Mouse (Mus musculus): ENCODE data around the gene Rasgef1a. TPM values are rescaled to one million over a fixed set of nuclear protein-coding genes. Genes with fewer than 3 reads are reported as not detected.

The Rasgef1a gene
- under 1 TPM; 0.31 to 0.45 TPM for total RNA-seq (2021)
- long read RNA-seq, experiment 1, result 0 reads
- long read RNA-seq, experiment 2, partial matches to known transcripts, result 1 of 1 reads
- long read RNA-seq, experiment 2, other reads (novel, unspliced or antisense), result 0 of 1 reads

DNA sequence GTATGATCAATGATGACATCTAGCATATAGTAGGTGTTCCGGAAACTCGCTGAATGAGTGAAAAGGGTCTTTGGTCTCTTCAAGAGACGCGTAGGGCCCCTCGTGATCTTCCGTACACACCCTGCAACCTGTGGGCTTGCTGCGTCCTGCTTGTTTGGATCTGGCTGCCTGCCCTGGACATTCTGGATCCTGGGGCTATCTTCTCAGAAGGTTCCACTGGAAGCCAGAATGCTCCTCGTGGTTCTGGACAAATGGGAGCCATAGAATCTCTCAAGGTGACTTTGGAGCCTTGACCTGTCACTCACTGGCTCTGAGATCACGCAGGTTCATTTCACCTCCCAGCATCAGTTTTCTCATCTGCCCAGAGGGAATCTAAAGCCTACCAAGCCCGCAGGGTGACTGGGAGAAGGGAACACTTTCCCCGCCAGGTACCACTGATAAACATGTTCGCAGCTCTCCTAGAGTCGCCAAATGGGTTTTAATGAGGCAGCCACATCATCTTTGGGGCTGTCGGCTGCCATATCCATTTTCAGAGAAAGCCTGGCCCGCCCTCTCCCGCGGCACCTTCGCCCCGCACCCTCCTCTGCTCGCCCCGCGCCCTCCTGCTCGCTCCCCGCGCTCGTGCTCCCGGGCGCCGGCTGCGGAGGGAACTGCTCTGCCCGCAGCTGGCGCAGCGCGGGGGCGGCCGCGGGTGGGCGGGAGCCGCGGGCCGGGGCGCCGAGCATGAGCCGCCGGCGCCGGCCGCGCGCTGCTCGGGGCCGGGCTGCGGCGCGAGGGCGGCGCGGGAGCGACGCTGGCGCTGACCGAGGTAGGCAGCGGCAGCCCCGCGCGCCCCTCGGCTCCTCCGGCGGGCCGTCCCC is at the start of gene Rasgef1a:
Gene Rasgef1a (plus strand): TSS at position 683 of the 860 bp plus-strand sequence.
- no peak for DNase-seq (ENCODE audit: low spot score in 2 of 2)

- DNase-seq (ENCODE audit: low spot score in 2 of 2), result no peak
These were observed 48.0 kb upstream of the Rasgef1a start for GRCm38 (mm10) chr6:117963201-117963600.

- no peak for DNase-seq (ENCODE audit: low spot score in 2 of 2)
These were observed 44.5 kb upstream of the Rasgef1a start for GRCm38 (mm10) chr6:117966729-117967128.

DNA sequence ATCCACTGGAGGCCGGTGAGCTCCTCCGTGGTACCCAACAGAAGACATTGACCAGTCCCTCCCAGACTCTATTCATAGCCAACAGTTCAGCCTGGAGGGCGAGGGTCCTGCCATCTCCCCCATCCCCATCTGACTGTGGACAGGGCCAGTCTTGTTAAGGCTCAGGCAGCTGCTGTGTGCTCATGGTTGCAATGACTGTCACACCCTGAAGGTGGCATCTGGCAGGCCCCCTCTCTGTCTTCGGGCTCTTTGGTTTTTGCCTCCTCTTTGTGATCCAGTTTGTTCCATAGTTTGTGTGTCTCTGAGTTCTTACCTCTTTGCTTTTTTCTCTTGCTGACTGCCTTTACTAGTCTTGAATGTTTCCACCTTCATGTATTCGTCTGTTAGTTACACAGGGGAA is 24.1 kb upstream of the Rasgef1a start:
- DNase-seq (ENCODE audit: low spot score in 2 of 2), result no peak

DNA sequence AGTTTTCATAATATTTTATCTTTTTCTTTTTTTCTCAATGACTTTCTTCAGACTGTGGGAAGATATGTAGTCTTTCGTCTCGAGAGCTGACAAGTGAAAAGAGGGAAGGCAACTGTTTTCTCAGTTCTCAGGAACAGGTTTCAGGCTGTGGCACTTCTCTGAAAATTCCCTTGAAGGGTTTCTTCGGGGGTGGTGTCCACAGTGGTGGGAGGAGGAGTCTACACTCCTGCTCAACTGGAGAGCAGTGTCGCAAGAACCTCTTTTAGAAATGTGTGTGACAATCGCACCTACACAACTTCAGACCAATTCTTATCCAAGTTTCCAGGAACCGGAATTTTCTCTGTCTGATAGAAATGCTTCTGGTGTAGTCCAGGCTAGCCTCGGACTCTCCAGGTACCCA is 22.0 kb upstream of the Rasgef1a start:
- no peak for DNase-seq (ENCODE audit: low spot score in 2 of 2)

- DNase-seq (ENCODE audit: low spot score in 2 of 2), result no peak
These were observed 20.6 kb upstream of the Rasgef1a start for GRCm38 (mm10) chr6:117990649-117991048.

- DNase-seq (ENCODE audit: low spot score in 2 of 2), result no peak
These were observed 19.9 kb upstream of the Rasgef1a start for GRCm38 (mm10) chr6:117991297-117991696.

- DNase-seq (ENCODE audit: low spot score in 2 of 2), result no peak
These were observed 19.3 kb upstream of the Rasgef1a start for GRCm38 (mm10) chr6:117991928-117992327.

DNA sequence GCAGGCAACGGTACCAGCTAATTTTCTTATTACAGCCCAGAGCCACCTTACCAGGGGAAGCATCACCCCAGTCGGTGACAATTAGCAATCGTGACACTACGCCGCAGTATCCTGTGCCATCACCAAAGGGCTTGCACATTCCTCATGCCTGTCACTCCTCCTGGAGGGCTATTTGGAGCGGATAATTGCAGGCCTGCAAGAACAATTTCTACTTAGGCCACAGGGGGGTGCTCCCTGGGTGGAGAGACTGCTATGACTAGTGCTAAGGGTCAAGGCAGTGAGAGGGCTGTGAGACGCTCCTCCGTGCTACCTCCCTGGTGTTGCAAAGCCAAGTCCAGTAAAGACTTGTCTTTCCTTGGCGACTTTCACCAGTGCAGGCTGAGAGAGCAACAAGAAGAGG is 16.1 kb upstream of the Rasgef1a start:
- DNase-seq (ENCODE audit: low spot score in 2 of 2), result no peak

DNA sequence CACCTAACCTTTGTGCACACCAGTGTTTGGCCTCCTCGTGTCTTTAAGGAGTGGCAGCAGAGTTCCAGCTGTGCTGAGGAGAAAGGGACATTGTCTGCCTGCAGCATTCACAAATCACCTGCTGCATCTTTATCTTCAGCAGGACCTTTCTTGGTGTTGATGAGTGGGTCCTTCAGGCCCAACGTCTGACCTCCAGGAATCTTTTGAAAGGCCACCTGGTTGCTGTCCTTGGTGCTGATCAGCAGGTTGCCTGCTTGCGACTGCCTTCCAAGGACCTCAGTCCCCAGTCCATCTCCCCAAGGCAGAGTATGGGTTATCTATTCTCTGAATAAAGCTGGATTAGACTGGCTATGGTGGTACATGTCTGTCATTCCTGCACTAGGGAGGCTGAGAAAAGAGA is 10.0 kb upstream of the Rasgef1a start:
- no peak for DNase-seq (ENCODE audit: low spot score in 2 of 2)

DNA sequence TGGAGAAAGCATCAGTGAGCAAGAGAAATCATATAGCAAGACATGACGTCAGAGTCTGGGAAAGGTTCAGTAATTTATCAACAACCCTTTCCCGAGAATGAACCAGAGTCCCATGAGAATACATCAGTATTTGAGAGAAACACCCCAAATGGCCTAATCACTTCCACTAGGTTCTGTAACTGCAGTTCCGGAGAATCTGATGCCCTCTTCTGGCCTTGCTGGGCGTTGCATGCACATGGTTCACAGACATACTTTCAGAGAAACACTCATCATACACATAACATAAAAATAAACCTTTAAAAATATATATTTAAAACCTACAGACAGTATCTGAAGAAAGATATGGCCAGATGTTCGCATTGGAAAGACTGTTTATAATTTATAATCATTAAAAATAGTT is 3.9 kb upstream of the Rasgef1a start:
- DNase-seq (ENCODE audit: low spot score in 2 of 2), result no peak

GRCm38 (mm10) chr6:118007843-118008539 is 3.2 kb upstream of the Rasgef1a start:
- no peak for DNase-seq (ENCODE audit: low spot score in 2 of 2)

GRCm38 (mm10) chr6:118010256-118010655 is 982 bp upstream of the Rasgef1a start:
- DNase-seq (ENCODE audit: low spot score in 2 of 2), result no peak

DNA sequence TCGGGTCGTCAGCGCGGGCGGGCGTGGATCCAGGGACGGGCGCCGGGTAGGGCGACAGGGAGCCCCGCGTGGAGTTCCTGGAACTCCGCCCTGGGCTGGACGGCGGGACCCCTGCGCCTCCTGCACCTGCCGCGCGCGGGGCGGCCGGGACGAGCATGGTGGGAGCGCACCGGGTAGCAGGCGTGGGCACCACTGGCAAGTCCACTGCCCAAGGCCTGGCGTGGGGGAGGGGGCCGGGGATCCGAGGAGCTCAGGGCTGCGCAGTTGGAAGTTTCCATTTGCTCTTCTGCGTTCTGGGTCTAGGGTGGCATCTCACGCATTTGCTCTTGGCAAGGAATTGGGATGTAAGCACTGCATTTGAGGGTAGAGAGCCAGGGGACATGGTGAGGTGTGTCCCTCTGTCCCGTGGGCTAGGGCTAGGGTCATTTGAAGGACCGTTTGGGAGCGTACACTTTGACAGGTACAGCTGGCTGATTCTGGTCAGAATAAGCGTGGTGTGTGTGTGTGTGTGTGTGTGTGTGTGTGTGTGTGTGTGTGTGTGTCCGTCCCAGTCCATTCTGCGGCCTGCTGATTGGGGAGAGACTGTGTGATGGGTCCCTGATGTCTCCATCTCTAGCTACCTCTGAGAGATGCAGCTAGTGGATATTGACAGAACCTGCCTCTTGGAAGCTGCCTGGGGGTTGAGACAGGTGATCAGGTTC is 528 bp downstream of the Rasgef1a start:
- no peak for DNase-seq (ENCODE audit: low spot score in 2 of 2)

GRCm38 (mm10) chr6:118012317-118012700 is 1.1 kb downstream of the Rasgef1a start:
- no peak for DNase-seq (ENCODE audit: low spot score in 2 of 2)

- DNase-seq (ENCODE audit: low spot score in 2 of 2), result no peak
These were observed 2.0 kb downstream of the Rasgef1a start for GRCm38 (mm10) chr6:118012987-118013866.

GRCm38 (mm10) chr6:118014881-118015280 is 3.6 kb downstream of the Rasgef1a start:
- DNase-seq (ENCODE audit: low spot score in 2 of 2), result no peak

DNA sequence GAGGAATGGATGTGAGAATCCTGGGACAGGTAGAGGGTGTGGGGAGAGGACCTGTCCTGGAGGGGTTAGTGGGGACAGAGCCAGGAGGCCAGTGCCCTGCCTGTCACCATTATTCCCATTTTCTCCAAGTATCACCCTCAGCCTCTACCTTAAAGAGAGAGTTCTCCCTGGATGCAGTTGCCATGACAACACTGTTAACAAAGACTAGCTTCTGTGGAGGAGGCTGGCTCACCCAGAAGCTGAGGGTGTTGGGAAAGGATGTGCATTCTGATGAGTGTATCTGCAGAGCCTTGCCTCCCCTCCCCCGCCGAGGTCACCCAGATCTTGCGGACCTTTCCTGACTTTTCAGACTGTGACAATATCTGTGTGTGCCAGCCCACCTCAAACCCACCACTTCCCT is 4.7 kb downstream of the Rasgef1a start:
- DNase-seq (ENCODE audit: low spot score in 2 of 2), result no peak

DNA sequence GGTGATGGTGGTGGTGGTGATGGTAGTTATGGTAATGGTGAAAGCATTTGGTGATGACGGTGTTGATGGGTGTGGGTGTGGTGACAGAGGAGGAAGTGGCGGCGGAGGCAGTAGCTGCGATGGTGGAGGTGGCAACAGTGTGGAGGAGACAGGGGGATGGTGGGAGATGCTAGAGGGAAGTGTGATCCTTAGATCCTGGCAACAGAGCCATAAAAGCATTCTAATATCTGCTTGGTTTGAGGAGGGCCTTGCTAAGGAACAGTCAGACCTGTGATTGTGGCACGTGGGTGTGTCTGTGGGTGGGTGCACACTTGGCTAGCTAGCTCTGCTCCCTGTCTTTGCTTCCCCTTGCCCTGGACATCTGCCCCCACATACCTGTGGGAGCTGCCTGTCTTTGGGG is 7.4 kb downstream of the Rasgef1a start:
- DNase-seq (ENCODE audit: low spot score in 2 of 2), result no peak

DNA sequence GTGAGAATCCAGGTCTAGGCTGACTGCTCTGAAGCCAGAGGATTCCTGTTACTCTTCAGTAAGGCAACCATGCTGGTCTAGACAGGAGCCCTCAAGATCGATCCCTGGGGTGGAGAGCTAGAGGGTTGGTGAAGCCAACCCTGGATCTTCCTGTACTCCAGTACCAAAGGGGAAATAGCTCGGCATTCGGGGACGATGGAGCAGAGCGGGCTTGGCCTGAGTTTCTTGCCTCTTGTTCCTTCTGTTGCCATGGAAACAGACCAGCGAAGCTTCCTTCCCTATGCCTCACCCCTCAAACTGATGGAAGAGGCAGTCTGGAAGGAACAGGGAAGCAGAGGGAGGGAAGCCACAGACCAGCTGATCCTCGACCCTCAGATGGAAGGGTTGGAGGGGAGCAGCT is 8.3 kb downstream of the Rasgef1a start:
- no peak for DNase-seq (ENCODE audit: low spot score in 2 of 2)
